Mouse (Mus musculus) kidney, adult 8-10 months (tissue): Measurements from ENCODE around the gene Myod1.

ENCODE experiments used
- DNase-seq, 2 experiments: peaks; one replicate each; pipeline ENCODE4 v3.0.0; 2022

The Myod1 gene

GRCm38 (mm10) chr7:46376172-46377007 is at the start of gene Myod1:
Myod1 (plus strand) TSS chr7:46376474.
- DNase-seq = no peak

GRCm38 (mm10) chr7:46327896-46328295 is 48.4 kb upstream of the Myod1 start:
- no peak for DNase-seq

- no peak for DNase-seq
Measured at GRCm38 (mm10) chr7:46337397-46337796, 38.9 kb upstream of the Myod1 start.

GRCm38 (mm10) chr7:46339818-46340217 is 36.5 kb upstream of the Myod1 start:
- DNase-seq = no peak

GRCm38 (mm10) chr7:46340295-46340694 is 36.0 kb upstream of the Myod1 start:
- DNase-seq = no peak

GRCm38 (mm10) chr7:46341471-46341870 is 34.8 kb upstream of the Myod1 start:
- DNase-seq = no peak

- DNase-seq = no peak
Measured at GRCm38 (mm10) chr7:46347692-46348091, 28.6 kb upstream of the Myod1 start.

GRCm38 (mm10) chr7:46348813-46349212 is 27.5 kb upstream of the Myod1 start:
- no peak for DNase-seq

GRCm38 (mm10) chr7:46350119-46350702 is 26.1 kb upstream of the Myod1 start:
- no peak for DNase-seq

- DNase-seq = no peak
Measured at GRCm38 (mm10) chr7:46352748-46353147, 23.5 kb upstream of the Myod1 start.

- no peak for DNase-seq
Measured at GRCm38 (mm10) chr7:46353216-46353615, 23.1 kb upstream of the Myod1 start.

GRCm38 (mm10) chr7:46353875-46354274 is 22.4 kb upstream of the Myod1 start:
- no peak for DNase-seq

- no peak for DNase-seq
Measured at GRCm38 (mm10) chr7:46361776-46362175, 14.5 kb upstream of the Myod1 start.

GRCm38 (mm10) chr7:46364154-46364553 is 12.1 kb upstream of the Myod1 start:
- no peak for DNase-seq

- no peak for DNase-seq
Measured at GRCm38 (mm10) chr7:46365810-46366209, 10.5 kb upstream of the Myod1 start.

GRCm38 (mm10) chr7:46371104-46371503 is 5.2 kb upstream of the Myod1 start:
- DNase-seq = no peak

GRCm38 (mm10) chr7:46377008-46377346 is 703 bp downstream of the Myod1 start:
- no peak for DNase-seq

- DNase-seq = no peak
Measured at GRCm38 (mm10) chr7:46378123-46378522, 1.8 kb downstream of the Myod1 start.

GRCm38 (mm10) chr7:46378983-46379382 is 2.7 kb downstream of the Myod1 start:
- peak; percentile 20 to 50 for DNase-seq

GRCm38 (mm10) chr7:46380625-46381024 is 4.4 kb downstream of the Myod1 start:
- DNase-seq = no peak

- no peak for DNase-seq
Measured at GRCm38 (mm10) chr7:46387430-46387829, 11.2 kb downstream of the Myod1 start.

GRCm38 (mm10) chr7:46389456-46390085 is 13.3 kb downstream of the Myod1 start:
- no peak for DNase-seq

- DNase-seq = no peak
Measured at GRCm38 (mm10) chr7:46390226-46390625, 14.0 kb downstream of the Myod1 start.

- no peak for DNase-seq
Measured at GRCm38 (mm10) chr7:46391701-46392100, 15.4 kb downstream of the Myod1 start.
